Mouse (Mus musculus): ENCODE data around the gene Comtd1.

Gene Comtd1

GRCm38 (mm10) chr14:21848166-21849154 is at the start of gene Comtd1:
Comtd1 (minus strand) TSS chr14:21848977.
- in situ Hi-C loops (cut with MboI), result no loop called here

- in situ Hi-C loops (cut with MboI), result no loop called here
Observed at GRCm38 (mm10) chr14:21892341-21892659, 43.5 kb upstream of the Comtd1 start.

DNA sequence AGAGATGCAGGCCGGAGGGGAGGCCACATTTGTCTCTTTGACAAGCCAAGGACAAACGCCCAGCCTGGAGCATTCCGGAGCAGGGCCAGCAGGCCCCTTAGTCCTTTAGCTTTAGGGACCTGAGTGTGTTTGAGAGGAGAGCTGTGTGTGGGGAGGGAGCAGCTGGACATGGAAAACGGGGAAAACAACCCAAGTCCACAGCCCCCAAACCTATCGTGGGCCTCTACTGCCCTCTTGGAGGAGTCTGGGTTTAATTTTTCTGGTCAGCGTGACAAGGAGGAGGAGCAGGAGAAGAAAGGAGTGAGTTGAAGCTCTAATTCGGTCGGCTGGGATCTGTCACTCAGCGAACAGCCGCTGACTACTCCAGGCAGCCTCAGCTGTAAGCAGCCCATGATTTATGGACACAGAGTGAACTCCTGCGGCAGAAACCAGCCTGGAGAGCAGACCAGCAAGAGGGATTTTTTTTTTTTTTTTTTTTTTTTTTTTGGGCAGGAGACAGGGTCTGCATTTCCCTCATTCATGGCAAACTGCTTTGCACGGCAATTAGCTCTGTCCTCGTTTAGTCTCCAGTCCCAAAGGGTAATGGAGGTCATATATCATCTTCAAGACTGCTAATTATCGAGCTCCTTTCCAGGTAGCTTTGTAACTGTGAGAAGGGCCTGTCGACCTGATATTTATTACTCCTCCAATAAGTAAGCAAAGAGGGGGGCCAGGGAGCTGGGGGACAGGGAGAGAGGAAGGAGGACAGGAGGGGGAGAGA is 43.0 kb upstream of the Comtd1 start:
- in situ Hi-C loops (cut with MboI), result no loop called here

DNA sequence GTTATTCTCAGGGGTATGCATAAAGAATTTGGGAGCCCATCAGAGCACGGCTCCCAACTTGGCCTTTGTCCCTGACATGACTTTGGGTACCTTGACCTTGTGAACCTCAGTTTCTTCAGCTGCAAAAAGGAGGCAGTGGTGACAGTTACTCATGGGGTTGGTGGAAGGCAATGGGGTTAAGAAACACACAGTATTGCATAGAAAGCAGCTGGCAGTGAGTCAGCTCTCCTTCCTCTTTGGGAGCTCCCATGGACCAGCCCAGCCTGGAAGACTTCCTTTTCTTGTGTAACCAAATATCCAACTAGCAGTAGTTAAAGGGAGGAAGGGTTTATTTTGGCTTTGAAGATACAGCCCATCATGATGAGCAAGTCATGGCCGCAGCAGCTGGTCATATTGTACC is 41.7 kb upstream of the Comtd1 start:
- in situ Hi-C loops (cut with MboI), result no loop called here

DNA sequence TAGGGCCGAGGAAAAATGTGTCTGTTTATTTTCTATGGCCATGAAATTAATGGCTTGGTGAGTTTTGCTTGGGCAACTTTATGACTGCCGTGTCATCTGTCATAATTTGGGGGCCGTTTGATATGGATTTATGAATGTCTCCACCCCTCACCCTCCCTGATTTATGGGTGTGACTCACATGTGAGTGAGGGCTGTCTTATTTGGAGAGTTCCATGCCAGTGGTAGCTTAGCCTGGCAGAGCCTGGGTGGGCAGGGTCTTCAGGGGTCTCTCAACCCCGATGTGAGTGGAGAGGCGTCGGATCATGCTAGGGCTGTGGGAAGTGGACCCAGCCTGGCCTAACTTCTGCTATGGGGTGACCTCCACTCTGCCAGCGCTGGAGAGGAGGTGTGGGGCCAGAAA is 18.0 kb upstream of the Comtd1 start:
- in situ Hi-C loops (cut with MboI), result no loop called here

GRCm38 (mm10) chr14:21866291-21866690 is 17.5 kb upstream of the Comtd1 start:
- in situ Hi-C loops (cut with MboI), result no loop called here

GRCm38 (mm10) chr14:21856886-21857285 is 8.1 kb upstream of the Comtd1 start:
- in situ Hi-C loops (cut with MboI), result no loop called here

- in situ Hi-C loops (cut with MboI), result no loop called here
Observed at GRCm38 (mm10) chr14:21855961-21856360, 7.2 kb upstream of the Comtd1 start.

- in situ Hi-C loops (cut with MboI), result loop anchor here (5.0 kb wide), 1 partner anchor 42 kb away; no protein-coding TSS in a partner anchor
Observed at GRCm38 (mm10) chr14:21854271-21854670, 5.5 kb upstream of the Comtd1 start.

DNA sequence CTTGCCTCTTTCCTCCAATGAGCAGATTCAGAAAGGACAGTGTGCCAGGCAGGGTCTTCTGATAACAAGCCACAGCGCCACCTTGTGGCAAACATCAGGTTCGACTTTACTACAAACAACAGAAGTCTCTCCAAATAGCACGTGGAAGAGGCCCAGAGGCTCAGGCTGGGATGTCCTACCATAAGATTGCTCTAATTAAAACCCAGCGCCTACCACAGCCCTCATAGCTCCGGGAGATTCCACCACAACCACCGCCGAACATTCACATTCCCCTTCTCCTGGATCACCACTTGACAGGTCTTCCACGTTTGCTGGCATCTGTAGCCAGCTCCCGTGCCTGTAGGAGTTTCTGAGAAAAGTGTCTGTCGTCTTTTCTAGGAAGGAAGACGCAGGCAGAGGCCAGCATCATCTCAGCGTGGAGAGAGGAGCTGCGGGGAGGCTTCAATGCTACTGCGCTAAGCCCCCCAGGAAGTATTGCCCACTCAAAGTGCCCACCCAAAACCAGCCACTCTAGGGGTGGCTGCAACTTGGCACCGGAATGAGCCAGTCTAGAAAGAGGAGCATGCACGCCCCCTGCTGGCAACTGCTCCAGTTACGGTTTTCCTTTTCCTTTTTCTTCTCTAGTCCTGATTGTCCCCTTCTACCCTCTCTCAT is 4.8 kb upstream of the Comtd1 start:
- in situ Hi-C loops (cut with MboI), result loop anchor here (5.0 kb wide), 1 partner anchor 41 kb away; no protein-coding TSS in a partner anchor

DNA sequence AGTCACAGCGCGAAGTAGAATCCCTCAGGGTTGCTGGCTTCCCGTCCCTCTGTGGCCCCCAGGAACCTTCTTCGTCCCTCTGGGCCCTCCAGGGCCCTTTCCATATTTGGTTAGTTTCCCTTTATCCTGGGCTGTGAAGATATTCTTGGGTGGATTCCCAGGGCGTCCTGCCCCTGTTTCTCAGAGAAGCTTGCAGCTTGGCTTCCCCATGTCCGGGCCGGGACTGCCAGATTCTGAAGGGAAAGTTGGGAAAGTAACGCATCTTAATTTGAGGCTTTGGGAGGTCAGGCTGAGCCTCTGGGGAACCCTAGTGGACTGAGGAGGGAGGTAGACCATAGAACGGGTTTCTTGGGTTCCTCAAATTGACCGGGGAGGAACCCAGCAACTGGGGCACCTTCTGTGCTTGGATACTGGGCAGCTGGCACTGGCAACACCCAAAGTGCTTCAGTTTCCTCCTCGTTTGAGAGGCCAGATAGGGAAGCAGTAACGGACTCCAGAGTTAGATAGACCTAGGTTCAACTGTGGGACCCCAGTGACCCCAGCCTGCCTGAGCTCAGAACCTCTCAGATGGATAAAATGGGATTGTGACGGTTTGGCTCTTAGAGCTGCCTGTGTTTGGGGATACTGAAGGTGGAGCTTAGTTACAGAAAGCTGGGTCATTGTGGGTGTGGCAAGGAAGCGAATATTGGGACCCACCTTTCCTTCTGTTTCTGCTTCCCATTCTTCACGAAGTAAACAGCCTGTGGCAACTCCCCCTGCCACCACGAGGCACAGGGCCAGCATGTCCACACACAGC is 3.4 kb upstream of the Comtd1 start:
- in situ Hi-C loops (cut with MboI), result loop anchor here (5.0 kb wide), 1 partner anchor 40 kb away; no protein-coding TSS in a partner anchor

DNA sequence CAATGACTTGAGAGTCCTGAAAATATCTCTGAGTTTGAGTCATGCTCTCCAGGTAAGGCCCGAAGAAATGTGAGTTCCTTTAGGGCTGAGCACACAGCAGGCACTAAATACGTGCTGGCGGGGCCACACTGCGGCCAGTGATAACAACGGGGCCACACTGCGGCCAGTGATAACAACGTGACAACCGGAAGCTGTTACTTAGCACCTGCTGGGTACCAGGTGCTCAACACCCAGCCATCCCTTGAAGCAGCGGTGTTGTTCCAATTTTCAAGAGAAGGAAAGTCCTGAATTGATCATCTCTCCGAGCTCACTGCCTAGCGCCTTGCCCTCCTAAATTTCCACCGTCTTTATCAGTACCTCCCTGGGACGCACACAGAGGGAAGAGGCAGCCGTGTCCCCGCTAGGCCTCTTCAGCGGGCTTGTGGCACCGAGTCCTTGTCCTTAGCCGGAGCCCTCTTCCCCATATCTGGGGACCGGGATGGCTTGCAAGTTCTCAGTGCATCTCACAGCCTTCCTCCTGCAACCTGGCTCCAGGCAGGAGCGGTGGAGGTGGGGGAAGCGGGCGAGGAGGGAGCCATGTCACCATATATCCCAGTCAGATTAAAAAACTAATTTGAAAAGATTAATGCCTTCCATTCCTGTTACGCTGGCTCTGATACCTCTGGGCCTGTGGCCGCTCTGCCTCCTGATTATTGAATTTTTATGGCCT is 1.8 kb upstream of the Comtd1 start:
- in situ Hi-C loops (cut with MboI), result loop anchor here (5.0 kb wide), 1 partner anchor 38 kb away; no protein-coding TSS in a partner anchor

DNA sequence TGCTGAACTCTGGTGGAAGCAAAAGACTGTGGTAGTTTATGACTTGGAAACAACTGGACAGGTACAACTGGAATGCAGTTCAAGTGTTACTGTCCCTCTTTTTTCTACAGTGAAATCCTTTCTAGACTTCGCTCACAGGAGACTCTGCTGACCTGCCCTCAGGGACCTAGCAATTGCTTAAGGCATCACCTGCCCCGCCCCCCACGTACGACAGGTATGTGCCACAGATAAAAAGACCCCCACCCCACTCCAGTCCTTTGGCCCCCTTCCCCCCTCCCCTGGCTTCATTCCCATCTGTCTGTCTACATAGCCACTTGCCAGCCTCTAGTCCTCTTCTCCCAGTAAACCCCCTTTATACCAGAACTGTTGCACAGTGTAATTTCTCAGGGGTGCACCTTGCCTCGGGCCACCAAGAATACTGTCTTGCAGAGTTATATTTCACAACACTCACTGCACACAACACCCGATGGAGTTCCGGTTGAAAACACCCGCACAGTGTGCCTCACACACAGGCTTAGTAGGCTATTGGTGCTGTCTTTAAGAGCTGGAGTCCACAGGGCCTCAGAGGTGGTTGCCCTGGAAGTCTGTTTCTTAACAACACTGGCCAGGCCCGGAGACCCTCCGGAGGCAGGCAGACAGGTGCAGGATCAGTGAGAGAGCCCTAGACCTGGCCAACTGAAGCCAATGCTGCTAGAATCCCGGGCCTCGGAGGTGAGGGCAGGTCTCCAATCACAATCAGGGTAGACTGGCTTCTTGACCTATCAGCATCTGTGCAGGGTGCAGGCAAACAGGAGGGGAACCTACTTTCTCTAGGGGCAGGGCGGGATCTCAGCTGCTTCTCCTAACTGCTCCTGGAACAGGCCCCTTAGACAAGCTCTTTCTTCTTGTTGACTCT is 994 bp upstream of the Comtd1 start:
- in situ Hi-C loops (cut with MboI), result loop anchor here (5.0 kb wide), 1 partner anchor 37 kb away; no protein-coding TSS in a partner anchor

GRCm38 (mm10) chr14:21847381-21848165 is 1.2 kb downstream of the Comtd1 start:
- in situ Hi-C loops (cut with MboI), result no loop called here

DNA sequence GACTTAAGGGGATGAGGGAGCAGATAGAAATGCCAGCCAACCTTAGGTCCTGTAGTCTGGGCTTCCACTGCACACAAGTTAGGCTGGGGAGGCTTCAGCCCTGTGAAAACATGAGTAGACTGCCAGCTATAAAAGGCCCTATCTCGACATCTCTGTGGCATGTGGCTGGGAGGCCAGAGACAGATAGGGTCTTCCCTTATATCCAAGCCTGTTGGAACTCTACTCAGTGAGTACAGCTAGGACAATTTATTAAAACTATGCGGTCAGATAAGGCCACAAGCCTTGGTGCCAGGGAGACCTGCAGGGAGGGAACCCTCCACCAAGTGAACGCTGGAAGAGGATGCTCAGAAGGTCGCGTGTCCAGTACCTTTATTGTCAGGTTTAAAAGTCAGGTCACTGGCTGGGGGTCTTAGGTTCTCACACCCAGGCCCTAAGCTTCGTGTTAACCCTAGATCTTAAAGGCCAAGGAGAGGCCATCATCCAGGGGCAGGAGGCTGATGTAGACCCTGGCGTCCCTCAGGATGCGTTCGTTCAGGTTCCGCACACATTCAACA is 1.9 kb downstream of the Comtd1 start:
- in situ Hi-C loops (cut with MboI), result no loop called here

DNA sequence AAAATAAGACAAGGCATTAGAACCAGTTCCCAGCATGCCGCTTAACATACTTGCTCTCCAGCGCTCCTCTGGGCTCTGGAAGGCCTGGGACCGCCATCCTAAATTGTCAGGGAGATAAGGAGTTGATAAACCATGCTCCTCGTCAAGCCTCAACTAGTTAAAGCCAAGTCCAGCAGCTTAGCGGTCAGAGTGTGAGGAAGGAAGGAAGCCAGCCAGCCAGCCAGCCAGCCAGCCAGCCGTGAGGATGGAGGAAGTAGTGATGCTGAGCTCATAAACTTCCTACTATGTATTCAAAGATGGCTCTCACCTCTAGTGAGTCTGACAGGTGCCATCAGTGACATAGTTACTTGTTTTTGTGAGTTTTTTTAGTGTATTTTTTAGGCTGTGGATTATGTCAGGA is 5.5 kb downstream of the Comtd1 start:
- in situ Hi-C loops (cut with MboI), result no loop called here

- in situ Hi-C loops (cut with MboI), result no loop called here
Observed at GRCm38 (mm10) chr14:21841819-21842592, 6.8 kb downstream of the Comtd1 start.
